In the genomic region with DNA sequence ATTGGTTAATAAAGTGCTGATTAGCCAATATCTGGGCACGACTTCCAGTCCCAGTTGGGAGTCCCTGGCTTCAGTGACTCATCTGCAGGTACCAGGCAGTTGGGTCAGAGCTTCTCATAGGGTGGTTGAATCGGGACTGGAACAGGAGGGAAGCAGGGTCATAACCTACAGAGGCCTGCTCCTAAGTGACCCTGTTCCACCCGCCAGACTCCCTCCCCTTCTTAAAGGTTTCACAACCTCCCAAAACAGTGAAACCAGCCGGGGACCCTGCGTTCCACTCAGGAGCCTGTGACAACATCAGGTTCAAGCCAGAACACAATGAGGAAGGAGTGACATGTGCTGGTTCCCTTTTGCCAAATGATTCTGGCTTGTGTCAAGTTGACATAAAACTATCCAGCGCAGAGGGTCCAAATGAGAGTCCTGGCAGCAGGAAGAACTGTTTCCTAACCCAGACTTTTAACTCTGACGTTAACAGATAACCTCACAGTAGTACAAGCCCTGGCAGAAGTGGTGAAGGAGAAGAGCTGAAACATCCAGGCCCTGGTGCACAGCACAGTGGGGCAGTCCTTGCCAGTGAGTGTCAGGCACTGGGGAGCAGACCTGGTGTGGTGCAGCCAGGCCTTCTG, we compare ENCODE assay signal across 28 mouse cellular contexts.
A peak's percentile ranks its signal among the peaks of the same experiment; 100 is the strongest.
DNase-seq lines count a peak whose midpoint lies in the region; ATAC-seq lines count a peak whose summit lies in the region.
"Had no signal": no experiment of that assay in that cellular context is flagged by ENCODE, and none has a peak within 500 bp of the region (broad histone marks: within the 10 kb centered on the region; RNA-seq: fewer than 3 reads in every experiment).

No protein-coding gene starts in this region.

- H3K27ac ChIP-seq in heart, embryonic 10.5 days, result no peak overlapping the region
- H3K27ac ChIP-seq in forebrain, embryonic 13.5 days, result no peak overlapping the region
- H3K27ac ChIP-seq: heart, embryonic 15.5 days; hindbrain, embryonic 15.5 days; left cerebral cortex, adult 2 months; liver, embryonic 15.5 days; lung, embryonic 15.5 days; midbrain, embryonic 12.5 days; neural tube, embryonic 12.5 days had no signal

- DNase-seq in heart, adult 11 months, result peak; percentile 95
- DNase-seq in heart, embryonic 10.5 days (ENCODE audit: low spot score), result no peak
- DNase-seq in layer of hippocampus, postnatal 10 days (ENCODE audit: low spot score in 2 of 2), result peak; percentile 7 to 14
- no peak for DNase-seq in layer of hippocampus, adult 9-10 months (ENCODE audit: low spot score)
- DNase-seq in MN1 (ENCODE audit: low spot score), result peak; percentile 10
- peak; percentile 10 for DNase-seq in R1 (ENCODE audit: low read depth, low spot score)
- DNase-seq: adrenal gland, postnatal 10 days; B cell, adult 2 months; cerebellum, adult 11 months; cerebellum, adult 9-10 months; cerebellum, postnatal 36 days; kidney, adult 11 months; kidney, postnatal 14 days; left cerebral cortex, postnatal 4 days; lung, postnatal 4 days; thymus, postnatal 4 days had no signal

- H3K27me3 ChIP-seq in heart, embryonic 10.5 days (ENCODE audit: insufficient read depth, poor library complexity, severe bottlenecking), result no peaks in the 10 kb centered on the region
- no peaks in the 10 kb centered on the region for H3K27me3 ChIP-seq in forebrain, embryonic 13.5 days
- H3K27me3 ChIP-seq: heart, embryonic 15.5 days; hindbrain, embryonic 15.5 days; liver, embryonic 15.5 days; lung, embryonic 15.5 days; megakaryocyte, embryonic 14.5 days; midbrain, embryonic 12.5 days; neural tube, embryonic 12.5 days had no signal

- no peak overlapping the region for H3K4me2 ChIP-seq in forebrain, embryonic 13.5 days
- H3K4me2 ChIP-seq: heart, embryonic 15.5 days; hindbrain, embryonic 15.5 days; liver, embryonic 15.5 days; lung, embryonic 15.5 days; midbrain, embryonic 12.5 days; neural tube, embryonic 12.5 days had no signal

- ATAC-seq in forebrain, embryonic 13.5 days, result no peak
- ATAC-seq: forebrain, embryonic 14.5 days; inflammation-experienced regulatory T-cells, adult 6 months had no signal

- no peaks in the 10 kb centered on the region for H3K36me3 ChIP-seq in heart, embryonic 10.5 days
- H3K36me3 ChIP-seq in forebrain, embryonic 13.5 days (ENCODE audit: poor library complexity, severe bottlenecking), result no peaks in the 10 kb centered on the region
- H3K36me3 ChIP-seq: heart, embryonic 15.5 days; hindbrain, embryonic 15.5 days; liver, embryonic 15.5 days; lung, embryonic 15.5 days; midbrain, embryonic 12.5 days; neural tube, embryonic 12.5 days had no signal

- H3K4me1 ChIP-seq in heart, embryonic 10.5 days, result no peaks in the 10 kb centered on the region
- H3K4me1 ChIP-seq in forebrain, embryonic 13.5 days, result no peaks in the 10 kb centered on the region
- H3K4me1 ChIP-seq: heart, embryonic 15.5 days; hindbrain, embryonic 15.5 days; liver, embryonic 15.5 days; lung, embryonic 15.5 days; megakaryocyte, embryonic 14.5 days; midbrain, embryonic 12.5 days; neural tube, embryonic 12.5 days had no signal

- 58% methylated on average over 7 of the region's 7 CpGs for WGBS in heart, embryonic 10.5 days
- WGBS in forebrain, embryonic 13.5 days, result 82% methylated on average over 7 of the region's 7 CpGs

- H3K9me3 ChIP-seq in heart, embryonic 10.5 days, result no peaks in the 10 kb centered on the region
- H3K9me3 ChIP-seq in forebrain, embryonic 13.5 days (replicated peaks), result peaks cover 17% of the 10 kb centered on the region
- H3K9me3 ChIP-seq: heart, embryonic 15.5 days; hindbrain, embryonic 15.5 days; liver, embryonic 15.5 days; lung, embryonic 15.5 days; neural tube, embryonic 12.5 days had no signal

- H3K4me3 ChIP-seq in heart, embryonic 10.5 days, result no peak overlapping the region
- no peak overlapping the region for H3K4me3 ChIP-seq in forebrain, embryonic 13.5 days
- H3K4me3 ChIP-seq: heart, embryonic 15.5 days; hindbrain, embryonic 15.5 days; left cerebral cortex, adult 2 months; liver, embryonic 15.5 days; lung, embryonic 15.5 days; megakaryocyte, embryonic 14.5 days; midbrain, embryonic 12.5 days; myocyte; neural tube, embryonic 12.5 days had no signal

- H3K9ac ChIP-seq in forebrain, embryonic 13.5 days, result no peak overlapping the region
- H3K9ac ChIP-seq: heart, embryonic 15.5 days; hindbrain, embryonic 15.5 days; liver, embryonic 15.5 days; lung, embryonic 15.5 days; midbrain, embryonic 12.5 days; neural tube, embryonic 12.5 days had no signal

Comparison
In these comparisons a context has a peak if more than half of its experiments do, and no peak if none do; other contexts are left out.
1. DNase-seq: peak in heart, adult 11 months (single experiment), layer of hippocampus, postnatal 10 days (2 of 2), MN1 (single experiment) and R1 (single experiment); none in heart, embryonic 10.5 days (single experiment) and layer of hippocampus, adult 9-10 months (single experiment).